7 mouse cellular contexts compared by ENCODE assay signal in the genomic region with DNA sequence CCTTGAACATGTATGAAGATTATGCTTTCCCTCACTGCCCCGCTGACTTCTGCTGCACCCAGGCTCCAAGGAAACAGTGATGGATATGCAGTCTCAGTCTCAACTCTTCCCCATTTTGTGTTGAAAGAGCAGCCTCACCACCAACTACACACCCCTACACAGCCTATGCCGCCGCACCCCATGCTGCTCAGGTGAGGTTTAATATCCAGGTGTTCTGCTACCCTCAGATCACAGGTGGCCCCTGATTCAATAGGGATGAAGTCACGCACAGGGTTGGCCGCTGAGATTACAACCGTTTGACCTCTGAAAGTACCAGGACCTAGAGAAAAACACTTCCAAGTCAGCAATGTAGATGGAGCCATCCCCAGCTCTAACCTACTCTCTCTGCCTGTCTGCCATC.
DNase-seq lines count a peak whose midpoint lies in the region; ATAC-seq and TF ChIP-seq lines count a peak whose summit lies in the region.
"Not testable (repeated sequence)": the region's sequence is repeated elsewhere in the genome, so short reads cannot be mapped to it uniquely, and the experiment has no call there.

No protein-coding gene starts in this region.

- not testable (repeated sequence) for H3K9me3 ChIP-seq in heart, postnatal 0 days (replicated peaks; ENCODE audit: control insufficient read depth, low read length); kidney, embryonic 16.5 days (ENCODE audit: low read length); limb, embryonic 15.5 days; lung, embryonic 15.5 days; midbrain, embryonic 14.5 days (ENCODE audit: control insufficient read depth, low read length); stomach, embryonic 16.5 days (replicated peaks; ENCODE audit: control insufficient read depth, low read length)

- H3K4me2 ChIP-seq in heart, postnatal 0 days (ENCODE audit: low read depth, low read length); kidney, embryonic 16.5 days (replicated peaks; ENCODE audit: low read depth, low read length); limb, embryonic 15.5 days; lung, embryonic 15.5 days; midbrain, embryonic 14.5 days (ENCODE audit: low read length); stomach, embryonic 16.5 days (ENCODE audit: low read depth, low read length): not testable (repeated sequence)

- not testable (repeated sequence) for H3K27me3 ChIP-seq in heart, postnatal 0 days (ENCODE audit: control insufficient read depth, insufficient read depth, low read length); kidney, embryonic 16.5 days (ENCODE audit: insufficient read depth, low read length); limb, embryonic 15.5 days; lung, embryonic 15.5 days; midbrain, embryonic 14.5 days (ENCODE audit: control insufficient read depth, insufficient read depth, low read length); stomach, embryonic 16.5 days (ENCODE audit: control insufficient read depth, insufficient read depth, low read length)

- not testable (repeated sequence) for H3K4me1 ChIP-seq in heart, postnatal 0 days (ENCODE audit: control insufficient read depth, insufficient read depth); kidney, embryonic 16.5 days (ENCODE audit: insufficient read depth, low read length); limb, embryonic 15.5 days; lung, embryonic 15.5 days; midbrain, embryonic 14.5 days (ENCODE audit: control insufficient read depth, insufficient read depth, low read length); stomach, embryonic 16.5 days (ENCODE audit: control insufficient read depth, insufficient read depth, low read length)

- 0 out of 2 replicates have a peak, but pooled peaks have one; percentile 15 for ATAC-seq in heart, postnatal 0 days (ENCODE audit: insufficient read depth, low read depth)
- peak; percentile 37; the same call in 1 of the 2 replicates for ATAC-seq in kidney, embryonic 16.5 days (ENCODE audit: low FRiP score, low TSS enrichment)
- peak; percentile 31; the same call in 1 of the 2 replicates for ATAC-seq in limb, embryonic 15.5 days (ENCODE audit: insufficient number of reproducible peaks, low FRiP score, low TSS enrichment, low read depth)
- ATAC-seq in lung, embryonic 15.5 days (ENCODE audit: borderline replicate concordance, extremely low read depth, low FRiP score, low TSS enrichment), result peak; percentile 17; the same call in 1 of the 2 replicates
- ATAC-seq in midbrain, embryonic 14.5 days (ENCODE audit: low FRiP score, low TSS enrichment), result peak; percentile 15; the same call in 1 of the 2 replicates
- ATAC-seq in stomach, embryonic 16.5 days (ENCODE audit: insufficient read depth, low FRiP score), result 0 out of 2 replicates have a peak, but pooled peaks have one; percentile 18

- H3K36me3 ChIP-seq in heart, postnatal 0 days (replicated peaks; ENCODE audit: control insufficient read depth, insufficient read depth, low read length); kidney, embryonic 16.5 days (ENCODE audit: insufficient read depth, low read length); limb, embryonic 15.5 days; lung, embryonic 15.5 days; midbrain, embryonic 14.5 days (ENCODE audit: control insufficient read depth, insufficient read depth, low read length); stomach, embryonic 16.5 days (ENCODE audit: control insufficient read depth, insufficient read depth, low read length): not testable (repeated sequence)

- not testable (repeated sequence) for TF ChIP-seq EP300 in heart, postnatal 0 days (IDR thresholded peaks at IDR 0.05; ENCODE audit: low read depth)

- not testable (repeated sequence) for TF ChIP-seq CTCF in heart, postnatal 0 days (IDR thresholded peaks at IDR 0.05; ENCODE audit: low read depth)

- not testable (repeated sequence) for H3K9ac ChIP-seq in heart, postnatal 0 days (replicated peaks; ENCODE audit: low read depth, low read length); kidney, embryonic 16.5 days (replicated peaks; ENCODE audit: low read length); limb, embryonic 15.5 days; lung, embryonic 15.5 days; midbrain, embryonic 14.5 days (replicated peaks; ENCODE audit: low read length); stomach, embryonic 16.5 days (ENCODE audit: low read length)

- WGBS in heart, postnatal 0 days, result 77% methylated on average over 6 of the region's 6 CpGs
- 93% methylated on average over 6 of the region's 6 CpGs for WGBS in kidney, embryonic 16.5 days
- 85% methylated on average over 6 of the region's 6 CpGs for WGBS in limb, embryonic 15.5 days
- WGBS in lung, embryonic 15.5 days, result 88% methylated on average over 6 of the region's 6 CpGs
- 89% methylated on average over 6 of the region's 6 CpGs for WGBS in midbrain, embryonic 14.5 days
- 86% methylated on average over 6 of the region's 6 CpGs for WGBS in stomach, embryonic 16.5 days

- H3K4me3 ChIP-seq in heart, postnatal 0 days (ENCODE audit: low read depth, low read length); kidney, embryonic 16.5 days (ENCODE audit: low read length); limb, embryonic 15.5 days; lung, embryonic 15.5 days; midbrain, embryonic 14.5 days (replicated peaks; ENCODE audit: low read depth, low read length); stomach, embryonic 16.5 days (replicated peaks; ENCODE audit: low read length): not testable (repeated sequence)

- peak; percentile 86 for DNase-seq in heart, adult 11 months
- not testable (repeated sequence) for DNase-seq in heart, postnatal 0 days (ENCODE audit: low spot score); midbrain, embryonic 14.5 days

- not testable (repeated sequence) for H3K27ac ChIP-seq in heart, postnatal 0 days (ENCODE audit: low read depth); kidney, embryonic 16.5 days (ENCODE audit: low read length); limb, embryonic 15.5 days; lung, embryonic 15.5 days; midbrain, embryonic 14.5 days (replicated peaks; ENCODE audit: low read depth, low read length); stomach, embryonic 16.5 days (ENCODE audit: low read length)
